Mouse (Mus musculus): ENCODE measurements around the gene Dok1. TPM values are rescaled to one million over a fixed set of nuclear protein-coding genes. Genes with fewer than 3 reads are reported as not detected.

Gene Dok1
- 104 and 126 TPM in 2 replicates for polyA plus RNA-seq (2012; ENCODE audit: low replicate concordance)

DNA sequence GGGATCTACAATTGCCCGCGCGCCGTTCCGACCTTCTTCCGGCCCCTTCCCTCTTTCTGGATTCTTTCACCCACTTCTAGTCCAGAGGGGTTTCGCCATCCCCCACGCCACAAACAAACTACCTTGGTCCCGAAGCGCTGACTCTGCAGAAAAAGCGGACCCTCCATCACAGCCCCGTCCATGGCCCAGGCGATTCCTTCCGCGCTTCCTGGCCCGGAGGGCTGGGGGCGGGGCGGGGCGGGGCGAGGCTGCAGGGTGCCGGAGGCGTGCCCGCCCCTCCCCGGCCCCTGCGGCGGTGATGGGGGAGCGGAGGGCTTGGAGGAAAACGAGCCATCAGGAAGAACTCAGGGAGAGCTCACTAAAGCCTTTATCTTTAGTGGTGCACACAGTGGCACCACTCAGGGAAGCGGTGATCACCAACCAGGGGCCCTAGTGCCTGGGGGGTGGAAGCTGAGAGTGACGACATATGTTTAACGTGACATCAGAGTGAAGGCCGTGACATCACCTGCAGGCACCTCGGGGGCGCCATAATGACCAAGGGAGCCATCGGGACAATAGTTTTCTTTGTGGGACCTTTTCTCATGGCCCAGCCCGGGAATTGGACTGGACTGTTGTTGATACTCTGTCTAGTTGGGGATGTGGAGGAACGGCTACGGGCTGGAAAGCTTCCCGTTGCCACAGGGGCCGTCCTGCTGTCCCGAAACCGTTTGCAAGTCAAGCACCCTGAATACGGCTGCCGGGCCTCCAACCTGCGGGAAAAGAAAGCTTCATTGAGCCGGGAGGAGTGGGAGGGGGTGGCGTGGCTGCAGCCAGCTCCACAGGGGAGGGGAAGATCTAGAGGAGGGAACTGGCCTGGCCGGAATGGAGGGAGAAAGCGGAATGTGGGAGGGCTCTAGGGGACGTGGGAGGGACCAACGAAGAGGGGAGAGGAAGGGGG, at the start of gene Dok1, which contains the start of gene Loxl3:
Dok1 (minus strand) TSS at position 223 of the 937 bp plus-strand sequence.
Loxl3 (plus strand) TSS at position 925 of the 937 bp plus-strand sequence.

DNA sequence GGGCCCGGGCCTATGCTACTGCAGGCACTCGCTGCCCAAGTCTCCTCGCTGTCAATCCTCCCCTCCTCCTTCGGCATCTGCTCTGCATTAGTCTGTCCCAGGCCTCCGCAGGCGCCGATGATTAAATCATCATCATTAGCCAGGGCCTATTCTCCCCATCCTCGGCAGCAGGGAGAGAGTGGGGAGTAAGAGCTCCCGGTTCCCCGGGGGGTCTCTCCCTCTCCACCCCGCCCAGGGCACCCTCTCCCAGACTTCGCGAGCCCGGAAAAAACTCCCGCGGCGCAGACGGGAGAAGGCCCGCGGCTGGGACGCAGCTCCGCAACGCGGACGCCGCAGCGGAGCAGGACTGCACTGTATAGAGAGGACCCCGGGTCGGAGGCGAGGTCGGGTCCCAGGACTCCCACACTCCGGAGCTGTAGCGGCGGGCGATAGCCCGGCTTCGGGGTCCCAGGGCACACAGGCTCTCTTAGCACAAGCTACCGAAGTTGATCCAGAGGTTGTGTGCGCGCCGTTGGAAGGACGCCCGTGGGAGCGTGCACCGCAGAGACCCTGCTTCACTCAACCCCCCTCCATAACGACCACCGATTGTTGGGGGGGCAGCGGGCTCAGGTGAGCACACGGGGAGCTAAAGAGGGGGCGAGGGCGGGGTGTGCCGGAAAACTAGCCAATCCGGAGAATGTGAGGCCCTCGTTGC, 44.5 kb upstream of the Dok1 start, which contains the start of gene Pcgf1:
Pcgf1 (plus strand) TSS at position 240 of the 694 bp plus-strand sequence.

DNA sequence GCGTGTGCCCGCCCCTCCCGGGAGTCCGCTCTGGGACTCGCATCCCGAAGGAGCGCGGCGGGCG, 36.8 kb upstream of the Dok1 start, which contains the start of gene Tlx2:
Tlx2 (minus strand) TSS at position 47 of the 64 bp plus-strand sequence.

DNA sequence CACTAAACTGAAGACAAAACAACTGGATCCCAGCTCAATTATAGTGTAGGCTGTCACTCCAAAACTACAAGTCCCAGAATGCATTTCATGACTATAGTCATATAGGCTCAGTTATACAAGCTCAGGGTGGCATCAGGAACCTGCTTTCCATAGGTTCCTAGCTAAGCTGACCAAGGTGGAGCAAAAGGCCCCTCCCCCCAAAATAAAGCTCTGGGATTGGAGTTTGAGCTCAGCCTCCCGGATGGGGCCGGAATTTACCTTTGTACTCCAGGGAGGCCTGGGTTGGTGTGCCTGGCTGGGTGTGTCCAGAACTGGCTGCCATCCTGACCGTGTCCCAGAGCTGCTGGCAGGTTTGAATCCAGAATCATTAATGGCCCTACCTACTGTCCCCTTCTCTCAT, 24.5 kb upstream of the Dok1 start, which contains the start of gene Dqx1:
Dqx1 (plus strand) TSS at position 55 of the 400 bp plus-strand sequence.

DNA sequence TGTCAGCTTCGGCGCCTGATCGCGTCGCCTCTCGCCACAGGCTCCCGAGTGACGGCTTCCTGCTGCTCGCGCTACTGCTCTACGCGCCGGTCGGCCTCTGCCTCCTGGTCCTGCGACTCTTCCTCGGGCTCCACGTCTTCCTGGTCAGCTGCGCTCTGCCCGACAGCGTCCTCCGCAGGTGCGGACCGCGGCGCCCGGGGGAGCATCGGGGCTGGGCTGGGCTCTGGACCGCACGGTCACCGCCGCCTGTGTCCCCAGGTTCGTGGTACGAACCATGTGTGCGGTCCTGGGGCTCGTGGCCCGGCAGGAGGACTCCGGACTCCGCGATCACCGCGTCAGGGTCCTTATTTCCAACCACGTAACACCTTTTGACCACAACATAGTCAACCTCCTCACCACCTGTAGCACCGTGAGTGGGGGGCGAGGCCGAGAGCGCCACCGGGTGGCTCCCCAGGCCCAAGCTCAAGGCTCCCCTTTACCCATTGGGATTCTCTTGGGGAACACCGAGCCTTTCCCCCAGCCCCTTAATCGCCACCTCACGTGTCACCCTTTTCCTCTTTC, 21.7 kb upstream of the Dok1 start, which contains the start of gene Htra2:
Htra2 (minus strand) TSS at position 403 of the 561 bp plus-strand sequence.

DNA sequence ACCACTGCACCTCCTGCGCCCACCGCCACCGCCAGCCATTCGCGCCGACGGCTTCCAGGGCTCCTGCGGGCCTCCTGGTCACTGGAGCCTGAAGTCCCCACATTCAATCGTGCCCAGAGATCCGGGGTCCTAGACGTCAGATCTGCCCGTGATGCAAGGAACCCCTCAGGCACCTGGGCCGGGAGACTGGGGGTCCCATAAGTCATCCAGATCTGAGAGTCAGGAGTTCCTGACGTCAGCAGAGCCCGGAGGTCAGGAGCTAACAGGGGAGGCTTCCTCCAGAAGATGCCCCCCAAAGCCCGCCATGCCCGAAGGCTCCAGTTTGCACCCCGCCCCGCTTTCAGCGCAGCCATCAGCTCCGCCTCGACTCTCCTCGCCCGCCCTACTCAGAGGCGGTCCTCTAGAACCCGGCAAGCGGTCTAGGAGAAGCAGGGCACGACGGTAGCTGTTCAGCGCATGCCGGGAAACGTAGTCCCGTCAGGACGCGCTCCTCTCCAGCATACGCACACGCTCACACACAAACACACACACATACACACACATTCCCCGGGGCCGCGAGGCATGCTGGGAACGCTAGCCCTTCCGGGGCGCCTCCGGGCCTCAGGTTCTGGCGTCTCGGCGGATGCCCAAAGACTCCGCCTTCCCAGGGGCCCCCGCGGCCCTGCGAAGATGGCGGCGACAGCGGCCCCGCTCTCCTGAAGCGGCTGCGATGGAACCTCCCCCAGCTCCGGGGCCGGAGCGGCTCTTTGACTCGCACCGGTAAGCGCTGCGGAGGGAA, 21.0 kb upstream of the Dok1 start, which contains the start of gene Aup1:
Aup1 (plus strand) TSS at position 448 of the 778 bp plus-strand sequence.

Other genes starting within 250 kb of the Dok1 start
- gene Sema4f, start 93.7 kb downstream of the Dok1 start, polyA plus RNA-seq (2012; ENCODE audit: low replicate concordance) = 0.32 and 0.74 TPM in 2 replicates
- gene M1ap, start 86.6 kb downstream of the Dok1 start, polyA plus RNA-seq (2012; ENCODE audit: low replicate concordance) = 3.3 and 20.7 TPM in 2 replicates
- gene Loxl3, start 702 bp upstream of the Dok1 start, polyA plus RNA-seq (2012; ENCODE audit: low replicate concordance) = 0.38 and 0.65 TPM in 2 replicates
- gene Aup1, start 21.1 kb upstream of the Dok1 start, polyA plus RNA-seq (2012; ENCODE audit: low replicate concordance) = 2,900 and 3,028 TPM in 2 replicates
- gene Htra2, start 21.8 kb upstream of the Dok1 start, polyA plus RNA-seq (2012; ENCODE audit: low replicate concordance) = 109 and 120 TPM in 2 replicates
- gene Dqx1, start 24.4 kb upstream of the Dok1 start, polyA plus RNA-seq (2012; ENCODE audit: low replicate concordance) = 0.99 and 1.8 TPM in 2 replicates
- 0.15 TPM in 1 of 2 replicates, not detected in the other for gene Tlx2, start 36.8 kb upstream of the Dok1 start, polyA plus RNA-seq (2012; ENCODE audit: low replicate concordance)
- gene Pcgf1, start 44.4 kb upstream of the Dok1 start, polyA plus RNA-seq (2012; ENCODE audit: low replicate concordance) = 15.7 and 19.3 TPM in 2 replicates
- 0.77 TPM in 1 of 2 replicates, not detected in the other for gene Lbx2, start 52.9 kb upstream of the Dok1 start, polyA plus RNA-seq (2012; ENCODE audit: low replicate concordance)
- gene Ccdc142, start 68.1 kb upstream of the Dok1 start, polyA plus RNA-seq (2012; ENCODE audit: low replicate concordance) = 5.3 and 13.7 TPM in 2 replicates
- 5.9 and 8.9 TPM in 2 replicates for gene Gm42688, start 68.1 kb upstream of the Dok1 start, polyA plus RNA-seq (2012; ENCODE audit: low replicate concordance)
- 27.5 and 42.2 TPM in 2 replicates for gene Mrpl53, start 75.6 kb upstream of the Dok1 start, polyA plus RNA-seq (2012; ENCODE audit: low replicate concordance)
- gene Mogs, start 82.0 kb upstream of the Dok1 start, polyA plus RNA-seq (2012; ENCODE audit: low replicate concordance) = 479 and 532 TPM in 2 replicates
- 40.1 and 107 TPM in 2 replicates for gene Wbp1, start 88.1 kb upstream of the Dok1 start, polyA plus RNA-seq (2012; ENCODE audit: low replicate concordance)
- 180 and 401 TPM in 2 replicates for gene Ino80b, start 92.0 kb upstream of the Dok1 start, polyA plus RNA-seq (2012; ENCODE audit: low replicate concordance)
- gene Rtkn, start 102.0 kb upstream of the Dok1 start, polyA plus RNA-seq (2012; ENCODE audit: low replicate concordance) = 1.6 and 2.5 TPM in 2 replicates
- 0.56 TPM in 1 of 2 replicates, not detected in the other for gene Wdr54, start 122.9 kb upstream of the Dok1 start, polyA plus RNA-seq (2012; ENCODE audit: low replicate concordance)
- gene 1700003E16Rik, start 122.9 kb upstream of the Dok1 start, polyA plus RNA-seq (2012; ENCODE audit: low replicate concordance) = 0.08 TPM in 1 of 2 replicates, not detected in the other
- gene Dctn1, start 132.4 kb upstream of the Dok1 start, polyA plus RNA-seq (2012; ENCODE audit: low replicate concordance) = 545 and 1,010 TPM in 2 replicates
- 0.69 and 0.90 TPM in 2 replicates for gene Slc4a5, start 186.4 kb upstream of the Dok1 start, polyA plus RNA-seq (2012; ENCODE audit: low replicate concordance)